Mouse (Mus musculus) heart, embryonic 10.5 days (tissue): ENCODE data around the gene Pakap. TPM values are rescaled to one million over a fixed set of nuclear protein-coding genes. Genes with fewer than 3 reads are reported as not detected.

Source experiments
- DNase-seq: peaks from one replicate; pipeline ENCODE4 v3.0.0-alpha.2; 2017; ENCODE audit warnings: low spot score
- H3K27ac ChIP-seq: fragments of 300-500 bp; sonication (generic); 2 replicates; pipeline ENCODE4 v1.5.1; 2016; ENCODE audit warnings: mild to moderate bottlenecking
- H3K27me3 ChIP-seq: fragments of 300-500 bp; sonication (generic); 2 replicates; pipeline ENCODE4 v1.6.1; 2016; ENCODE audit warnings: mild to moderate bottlenecking; ENCODE audit not compliant: poor library complexity, insufficient read depth, severe bottlenecking
- H3K36me3 ChIP-seq: fragments of 300-500 bp; sonication (generic); 2 replicates; pipeline ENCODE4 v1.6.1; 2016; ENCODE audit warnings: mild to moderate bottlenecking, moderate library complexity
- H3K4me1 ChIP-seq: fragments of 300-500 bp; sonication (generic); 2 replicates; pipeline ENCODE4 v1.6.1; 2016; ENCODE audit warnings: mild to moderate bottlenecking
- H3K4me3 ChIP-seq: fragments of 300-500 bp; sonication (generic); 2 replicates; pipeline ENCODE4 v1.5.1; 2016; ENCODE audit warnings: mild to moderate bottlenecking, moderate library complexity
- H3K9me3 ChIP-seq: fragments of 300-500 bp; sonication (generic); 2 replicates; pipeline ENCODE4 v1.6.1; 2016; ENCODE audit warnings: mild to moderate bottlenecking, moderate library complexity
- WGBS: fragments of 180-500 bp; shearing (Covaris S2); methylation state at CpG from one replicate; pipeline ENCODE4 v1.1.7; 2016; 5-methylcytosine and 5-hydroxymethylcytosine counted together
- polyA plus RNA-seq: library from polyadenylated mRNA; unstranded; fragments of >200 nt; fragmentation: Nextera tagmentation; extraction: Ambion mirVana; gene quantifications from 2 replicates; pipeline ENCODE4 v1.2.1, GENCODE M21; 2016

Pakap gene
- polyA plus RNA-seq, 1 experiment from 2014 or later, result 53.0 TPM

DNA sequence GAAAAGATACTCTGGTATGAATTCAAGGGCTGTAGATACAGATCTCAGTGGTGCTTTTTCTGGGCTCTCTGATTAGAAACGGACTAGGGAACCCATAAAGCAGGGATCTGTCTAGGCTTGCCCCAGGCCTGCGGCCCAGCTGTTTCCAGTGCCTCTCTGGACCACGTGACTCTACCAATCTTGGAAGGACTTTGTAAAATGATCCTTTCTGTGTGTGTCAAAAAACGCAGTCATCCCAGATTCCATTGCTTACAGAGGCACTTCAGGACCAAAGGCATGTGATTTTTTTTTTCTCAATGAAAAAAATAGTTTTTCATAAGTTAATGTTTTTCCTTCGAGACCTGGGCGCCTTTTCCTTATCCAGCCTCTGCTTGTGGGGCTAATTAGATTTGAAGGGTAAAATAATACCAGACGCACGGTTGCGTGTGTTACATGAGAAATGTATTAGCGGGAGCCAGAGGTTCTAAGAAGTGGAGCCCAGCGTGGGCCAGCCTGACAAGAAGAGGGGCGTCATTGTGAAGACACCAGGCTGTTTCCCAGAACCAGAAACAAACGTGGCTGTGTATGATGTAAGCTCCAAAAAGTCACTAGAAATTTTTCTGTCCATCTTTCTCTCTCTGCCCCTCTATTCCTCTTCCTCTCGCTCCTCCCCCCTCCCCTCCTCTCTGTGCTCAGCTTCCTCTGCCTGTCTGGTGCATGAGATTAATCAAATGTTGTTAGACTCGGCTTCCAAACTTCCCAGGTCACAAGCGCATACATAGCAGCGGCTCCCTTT lies 43.5 kb downstream of the Pakap start:
- Histone ChIP-seq H3K9me3 (no peaks in the 10 kb centered on the region), H3K4me3 (0 out of 2 replicates have a peak overlapping the region, but pooled peaks have one; percentile 4), H3K27ac (peak overlapping the region; percentile 31; the same call in 1 of the 2 replicates), H3K36me3 (peaks cover 5% of the 10 kb centered on the region; the same call in 1 of the 2 replicates), H3K27me3 (no peaks in the 10 kb centered on the region), H3K4me1 (peaks cover 35% of the 10 kb centered on the region; the same call in 1 of the 2 replicates)
- no peak for DNase-seq
- 65% methylated on average over 17 of the region's 17 CpGs for WGBS

DNA sequence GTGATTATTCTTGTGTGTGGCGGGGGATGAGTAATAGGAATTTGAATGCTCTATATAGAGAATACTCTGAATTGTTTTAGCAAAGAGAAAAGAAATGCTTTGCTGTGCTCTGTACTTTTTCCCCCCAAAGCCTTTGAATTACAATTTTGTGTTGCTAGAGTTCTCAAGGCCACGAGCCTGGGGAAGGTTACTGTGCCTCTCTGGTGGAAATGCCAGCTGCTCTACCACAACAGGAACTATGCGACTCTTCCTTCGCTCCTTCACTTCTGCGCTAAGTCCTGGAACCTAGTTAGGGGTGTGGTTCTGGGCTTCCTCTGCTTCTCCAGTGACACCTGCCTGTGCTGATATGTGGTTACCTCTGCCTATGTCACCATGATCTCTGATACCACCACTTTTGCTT lies 44.7 kb downstream of the Pakap start:
- peaks cover 30% of the 10 kb centered on the region; the same call in 1 of the 2 replicates for H3K4me1 ChIP-seq
- H3K36me3 ChIP-seq, result peaks cover 5% of the 10 kb centered on the region; the same call in 1 of the 2 replicates
- H3K9me3 ChIP-seq, result no peaks in the 10 kb centered on the region
- no peak overlapping the region for H3K4me3 ChIP-seq
- no peak for DNase-seq
- WGBS, result 85% methylated on average over 5 of the region's 5 CpGs
- no peaks in the 10 kb centered on the region for H3K27me3 ChIP-seq
- H3K27ac ChIP-seq, result no peak overlapping the region

DNA sequence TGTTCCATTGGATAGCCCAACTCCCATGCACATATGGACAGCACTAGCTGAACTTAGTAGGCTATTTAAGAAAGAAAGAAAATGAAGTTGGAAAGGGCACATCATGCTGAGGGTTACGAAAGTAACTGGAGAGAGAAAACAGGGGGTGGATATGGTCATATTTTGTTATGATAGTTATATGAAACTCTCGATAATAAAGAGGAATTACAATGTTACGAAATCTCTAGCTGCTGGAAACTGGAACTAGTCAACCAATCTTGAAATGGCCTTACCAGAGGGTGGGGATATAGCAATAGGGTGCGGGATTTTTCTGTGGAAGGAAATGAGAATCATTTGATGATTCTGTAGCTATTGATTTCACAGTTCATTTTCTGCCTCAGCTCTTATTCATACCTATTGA lies 46.7 kb downstream of the Pakap start:
- no peaks in the 10 kb centered on the region for H3K27me3 ChIP-seq
- 92% methylated on average over 4 of the region's 4 CpGs for WGBS
- peaks cover 10% of the 10 kb centered on the region; the same call in 1 of the 2 replicates for H3K36me3 ChIP-seq
- no peaks in the 10 kb centered on the region for H3K9me3 ChIP-seq
- no peak for DNase-seq
- H3K4me1 ChIP-seq, result peaks cover 24% of the 10 kb centered on the region; the same call in 1 of the 2 replicates
- no peak overlapping the region for H3K27ac ChIP-seq
- H3K4me3 ChIP-seq, result no peak overlapping the region

DNA sequence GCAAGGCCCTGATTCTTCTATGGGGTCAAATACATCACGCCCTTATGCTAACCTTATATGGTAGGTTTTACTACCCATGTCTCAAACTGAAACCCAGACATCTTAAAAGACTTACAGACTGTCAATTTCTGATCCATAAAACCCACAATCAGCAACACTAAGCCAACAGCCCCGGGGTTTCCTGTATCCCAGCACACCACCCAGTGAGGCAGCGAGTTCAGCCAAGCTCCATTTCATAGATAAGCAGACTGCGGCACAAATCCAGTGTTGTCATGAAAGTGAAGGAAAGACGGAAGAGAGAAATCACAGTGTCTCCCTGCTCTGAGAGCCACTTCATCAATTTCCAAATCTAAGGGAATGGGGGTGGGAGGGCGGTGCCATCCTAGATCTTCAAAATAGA lies 50.8 kb downstream of the Pakap start:
- Histone ChIP-seq H3K27me3 (no peaks in the 10 kb centered on the region), H3K27ac (no peak overlapping the region), H3K4me3 (no peak overlapping the region), H3K36me3 (peaks cover 11% of the 10 kb centered on the region; the same call in 1 of the 2 replicates), H3K4me1 (peaks cover 12% of the 10 kb centered on the region), H3K9me3 (no peaks in the 10 kb centered on the region)
- 76% methylated on average over 6 of the region's 6 CpGs for WGBS
- DNase-seq, result no peak

DNA sequence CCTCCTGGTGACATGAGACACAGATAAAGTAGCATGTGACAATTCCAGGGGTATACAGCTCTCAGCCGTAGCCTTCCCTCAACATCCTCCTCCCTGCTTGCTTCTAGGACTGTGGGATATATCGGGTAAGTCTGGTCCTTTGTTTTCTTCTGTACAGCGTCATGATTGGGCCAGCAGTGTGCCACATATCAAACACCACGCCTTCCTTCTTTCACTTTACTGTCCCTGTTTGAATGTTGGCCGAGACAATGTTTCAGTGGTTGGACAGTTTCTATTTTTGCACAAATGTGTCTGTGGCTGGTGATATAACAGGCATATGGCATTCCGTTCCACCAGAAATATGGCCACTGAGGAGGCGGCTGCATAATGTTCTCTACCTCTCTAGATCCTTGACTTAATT lies 54.8 kb downstream of the Pakap start:
- peak overlapping the region; percentile 10; the same call in 1 of the 2 replicates for H3K27ac ChIP-seq

DNA sequence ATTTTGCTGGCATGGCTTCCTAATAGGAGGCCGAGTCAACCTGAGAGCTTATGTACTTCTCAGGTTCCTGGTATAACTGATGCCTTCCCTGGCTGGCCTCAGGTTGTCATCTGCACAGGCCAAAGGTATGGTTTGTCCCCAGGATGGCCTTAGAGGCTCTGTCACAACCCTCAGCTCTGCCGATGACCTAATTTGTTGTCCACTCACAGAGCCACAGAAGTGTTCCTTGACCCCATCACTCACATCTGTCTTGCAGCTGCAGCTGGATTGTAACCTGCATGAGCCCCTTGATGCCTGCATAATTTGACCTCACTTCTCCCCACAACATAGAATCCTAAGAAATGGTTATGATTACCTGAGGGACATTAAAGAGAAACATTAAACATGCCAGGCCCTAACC lies 56.8 kb downstream of the Pakap start:
- no peak for DNase-seq
- peaks cover 30% of the 10 kb centered on the region for H3K4me1 ChIP-seq
- 78% methylated on average over 2 of the region's 2 CpGs for WGBS
- H3K9me3 ChIP-seq, result no peaks in the 10 kb centered on the region
- H3K27me3 ChIP-seq, result no peaks in the 10 kb centered on the region
- H3K27ac ChIP-seq, result no peak overlapping the region
- peaks cover 4% of the 10 kb centered on the region; the same call in 1 of the 2 replicates for H3K36me3 ChIP-seq
- H3K4me3 ChIP-seq, result no peak overlapping the region

More for the DNA sequence above, 54.8 kb downstream of the Pakap start:
- 51% methylated on average over 7 of the region's 7 CpGs for WGBS
- Histone ChIP-seq H3K36me3 (peaks cover 9% of the 10 kb centered on the region; the same call in 1 of the 2 replicates), H3K4me1 (peaks cover 24% of the 10 kb centered on the region), H3K4me3 (no peak overlapping the region), H3K27me3 (no peaks in the 10 kb centered on the region), H3K9me3 (no peaks in the 10 kb centered on the region)
- no peak for DNase-seq

DNA sequence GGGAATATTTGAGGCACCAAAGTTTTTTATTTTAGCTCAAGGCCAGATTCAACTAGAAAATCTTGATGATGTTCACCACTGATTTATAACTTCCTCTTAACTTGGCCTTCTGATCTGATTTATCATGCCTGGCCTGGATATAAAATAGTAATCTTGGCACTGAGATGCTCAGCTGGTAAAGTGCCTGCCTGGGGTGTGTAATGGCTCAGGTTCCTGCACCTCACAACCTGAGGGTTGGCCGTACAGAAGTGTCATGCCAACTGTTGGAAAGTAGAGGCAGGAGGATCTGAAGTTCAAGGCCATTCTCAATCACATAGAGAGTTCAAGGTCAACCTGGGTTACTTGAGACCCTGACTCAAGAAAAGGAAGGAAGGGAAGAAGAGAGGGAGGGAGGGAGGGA lies 57.3 kb downstream of the Pakap start:
- no peak overlapping the region for H3K4me3 ChIP-seq
- no peak overlapping the region for H3K27ac ChIP-seq
- DNase-seq, result no peak
- 69% methylated on average over 1 of the region's 1 CpGs for WGBS
- no peaks in the 10 kb centered on the region for H3K36me3 ChIP-seq
- H3K9me3 ChIP-seq, result no peaks in the 10 kb centered on the region
- H3K4me1 ChIP-seq, result peaks cover 33% of the 10 kb centered on the region
- H3K27me3 ChIP-seq, result no peaks in the 10 kb centered on the region

DNA sequence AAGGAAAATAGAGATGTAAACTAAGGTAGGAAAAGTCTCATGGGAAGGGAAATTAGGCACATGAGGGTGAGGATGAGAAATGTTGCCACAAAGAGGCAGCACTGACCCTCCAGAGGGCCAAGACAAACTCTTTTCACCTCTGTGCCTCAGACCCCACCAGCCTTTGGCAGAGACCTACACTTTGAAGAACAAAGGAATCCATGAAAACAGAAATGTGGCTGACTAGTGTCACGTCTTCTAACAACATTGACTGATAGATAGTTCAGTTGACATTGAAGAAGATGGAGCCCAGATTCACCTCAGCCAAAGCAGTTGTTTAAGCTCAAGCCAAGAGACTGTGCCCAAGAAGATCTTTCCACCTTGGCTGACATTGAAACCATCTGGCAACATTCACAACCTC lies 57.8 kb downstream of the Pakap start:
- H3K4me3 ChIP-seq, result no peak overlapping the region
- no peaks in the 10 kb centered on the region for H3K36me3 ChIP-seq
- no peaks in the 10 kb centered on the region for H3K27me3 ChIP-seq
- no peak for DNase-seq
- H3K9me3 ChIP-seq, result no peaks in the 10 kb centered on the region
- H3K27ac ChIP-seq, result no peak overlapping the region
- peaks cover 36% of the 10 kb centered on the region for H3K4me1 ChIP-seq
- 50% methylated on average over 1 of the region's 1 CpGs for WGBS

DNA sequence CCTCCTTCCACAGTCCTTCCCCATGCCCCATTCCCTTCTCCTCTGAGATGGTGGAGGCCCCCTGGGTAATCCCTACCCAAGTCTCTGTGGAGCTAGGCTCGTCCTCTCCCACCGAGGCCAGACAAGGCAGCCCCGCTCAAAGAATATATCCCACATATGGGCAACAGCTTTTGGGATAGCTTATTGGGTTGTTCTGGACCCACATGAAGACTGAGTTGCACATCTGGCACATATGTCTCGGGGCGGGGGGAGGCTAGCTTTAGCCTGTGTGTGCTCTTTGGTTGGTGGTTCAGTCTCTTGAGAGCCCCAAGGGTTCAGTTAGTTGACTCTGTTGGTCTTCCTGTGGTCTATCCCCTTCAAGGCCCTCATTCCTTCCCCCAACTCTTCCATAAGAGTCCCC lies 58.9 kb downstream of the Pakap start:
- WGBS, result 90% methylated on average over 5 of the region's 5 CpGs
- Histone ChIP-seq H3K4me3 (no peak overlapping the region), H3K27me3 (no peaks in the 10 kb centered on the region), H3K9me3 (no peaks in the 10 kb centered on the region), H3K27ac (no peak overlapping the region), H3K36me3 (no peaks in the 10 kb centered on the region), H3K4me1 (peaks cover 43% of the 10 kb centered on the region)
- DNase-seq, result no peak

DNA sequence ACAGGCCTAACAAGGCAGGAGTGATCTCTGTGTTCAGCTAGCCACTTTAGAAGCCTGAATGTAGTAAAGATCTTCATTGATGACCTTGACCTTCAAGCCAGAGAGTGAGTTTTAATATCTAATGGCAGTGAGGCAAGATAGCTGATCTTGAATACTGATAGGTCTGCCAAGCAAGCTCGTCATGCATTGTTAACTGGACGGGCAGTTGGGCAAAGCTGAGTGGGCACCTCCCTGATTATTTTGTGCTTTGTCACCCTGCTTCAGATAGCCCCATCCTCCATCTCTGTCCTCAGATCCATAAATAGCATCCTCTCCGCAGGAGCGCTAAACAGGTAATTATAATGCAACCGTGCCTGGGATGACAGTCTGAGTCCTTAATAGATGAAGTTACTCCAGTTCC lies 64.4 kb downstream of the Pakap start:
- Histone ChIP-seq H3K4me1 (peaks cover 74% of the 10 kb centered on the region), H3K36me3 (no peaks in the 10 kb centered on the region), H3K9me3 (no peaks in the 10 kb centered on the region), H3K27me3 (no peaks in the 10 kb centered on the region), H3K4me3 (no peak overlapping the region), H3K27ac (peak overlapping the region; percentile 42; the same call in 1 of the 2 replicates)
- 45% methylated on average over 5 of the region's 5 CpGs for WGBS
- no peak for DNase-seq

DNA sequence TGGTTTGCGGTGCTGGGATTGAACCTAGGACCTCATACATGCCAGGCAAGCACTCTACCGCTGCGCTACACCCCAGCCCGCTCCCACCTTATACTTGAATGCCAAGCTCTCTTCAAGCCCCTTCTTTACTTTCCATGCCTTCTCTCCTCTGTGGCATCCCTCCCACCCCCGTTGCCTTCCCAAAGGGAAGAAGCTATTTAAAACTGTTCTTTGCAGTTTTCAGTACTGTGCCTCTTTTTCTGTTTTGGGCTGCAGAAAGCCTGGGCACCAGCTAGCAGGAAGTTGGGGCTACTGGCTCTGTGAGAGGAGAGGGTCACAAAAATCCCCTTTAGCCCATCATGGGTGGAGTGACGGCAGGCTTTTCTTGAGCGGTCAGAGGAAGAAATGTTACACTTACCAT lies 65.1 kb downstream of the Pakap start:
- Histone ChIP-seq H3K27me3 (no peaks in the 10 kb centered on the region), H3K9me3 (no peaks in the 10 kb centered on the region), H3K4me3 (no peak overlapping the region), H3K4me1 (peaks cover 76% of the 10 kb centered on the region), H3K36me3 (no peaks in the 10 kb centered on the region), H3K27ac (peak overlapping the region; percentile 32; the same call in 1 of the 2 replicates)
- no peak for DNase-seq
- 88% methylated on average over 7 of the region's 7 CpGs for WGBS

DNA sequence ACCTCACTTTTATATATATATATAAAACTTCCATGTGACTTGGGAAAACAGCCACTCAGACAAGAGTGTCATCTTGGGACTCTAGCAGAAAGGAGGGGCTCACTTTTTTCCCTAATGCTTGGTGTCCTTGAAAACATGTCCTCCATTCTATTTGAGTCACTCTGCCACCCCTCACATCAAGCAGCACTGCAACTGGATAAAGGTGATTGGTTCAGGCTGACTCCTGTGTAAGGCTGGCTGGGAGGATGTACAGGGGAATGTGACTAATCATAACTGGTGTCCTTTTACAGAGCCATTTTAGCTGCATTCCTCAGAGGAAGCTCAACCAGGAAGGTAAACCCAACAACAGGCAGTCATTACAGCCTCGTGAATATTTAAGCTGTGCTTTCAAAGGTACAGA lies 67.0 kb downstream of the Pakap start:
- H3K36me3 ChIP-seq, result peaks cover 6% of the 10 kb centered on the region; the same call in 1 of the 2 replicates
- H3K4me3 ChIP-seq, result no peak overlapping the region
- no peak for DNase-seq
- H3K9me3 ChIP-seq, result no peaks in the 10 kb centered on the region
- WGBS, result 71% methylated on average over 1 of the region's 1 CpGs
- H3K27ac ChIP-seq, result peak overlapping the region; percentile 32; the same call in 1 of the 2 replicates
- H3K4me1 ChIP-seq, result peaks cover 91% of the 10 kb centered on the region
- H3K27me3 ChIP-seq, result no peaks in the 10 kb centered on the region

DNA sequence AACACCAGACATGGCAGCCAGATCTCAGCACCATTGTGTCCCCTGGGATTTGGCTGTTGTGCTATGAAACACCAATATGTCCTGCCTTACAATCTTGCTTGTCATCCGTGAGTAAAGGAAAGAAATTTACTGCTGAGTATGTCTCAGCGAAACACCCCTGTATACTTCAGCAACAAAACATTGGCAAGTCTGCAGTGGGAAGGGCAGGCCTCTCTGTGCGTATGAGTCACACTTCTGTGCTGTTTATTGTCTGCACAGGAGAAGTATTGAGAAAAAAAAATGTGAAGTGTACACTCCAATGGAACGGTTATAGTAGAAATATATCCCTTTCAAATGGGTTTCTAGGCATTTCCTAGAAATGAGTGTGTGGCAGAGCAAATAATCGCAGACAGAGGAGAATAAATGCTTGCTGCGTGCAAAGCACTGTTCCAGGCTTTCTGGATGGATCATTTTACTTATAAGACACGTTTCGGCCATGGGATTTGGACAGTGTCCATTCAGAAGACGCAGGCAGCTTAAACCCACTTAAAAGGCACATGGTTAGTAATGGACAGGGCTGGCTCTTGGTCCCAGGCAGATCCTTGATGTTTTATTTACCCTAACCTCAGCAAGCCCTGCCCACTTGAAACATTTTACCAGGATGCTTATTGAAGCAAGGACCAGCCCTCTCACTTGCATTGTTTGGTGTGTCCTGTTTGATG lies 69.0 kb downstream of the Pakap start:
- DNase-seq, result no peak
- Histone ChIP-seq H3K27me3 (no peaks in the 10 kb centered on the region), H3K4me3 (no peak overlapping the region), H3K4me1 (peaks cover 83% of the 10 kb centered on the region), H3K27ac (no peak overlapping the region), H3K9me3 (no peaks in the 10 kb centered on the region), H3K36me3 (peaks cover 6% of the 10 kb centered on the region; the same call in 1 of the 2 replicates)
- WGBS, result 83% methylated on average over 9 of the region's 9 CpGs
